Mouse (Mus musculus): ENCODE measurements around the gene Crmp1. TPM values are rescaled to one million over a fixed set of nuclear protein-coding genes. Genes with fewer than 3 reads are reported as not detected.

Gene Crmp1
- polyA plus RNA-seq, 2 experiments = 0.18 to 0.49 TPM

DNA sequence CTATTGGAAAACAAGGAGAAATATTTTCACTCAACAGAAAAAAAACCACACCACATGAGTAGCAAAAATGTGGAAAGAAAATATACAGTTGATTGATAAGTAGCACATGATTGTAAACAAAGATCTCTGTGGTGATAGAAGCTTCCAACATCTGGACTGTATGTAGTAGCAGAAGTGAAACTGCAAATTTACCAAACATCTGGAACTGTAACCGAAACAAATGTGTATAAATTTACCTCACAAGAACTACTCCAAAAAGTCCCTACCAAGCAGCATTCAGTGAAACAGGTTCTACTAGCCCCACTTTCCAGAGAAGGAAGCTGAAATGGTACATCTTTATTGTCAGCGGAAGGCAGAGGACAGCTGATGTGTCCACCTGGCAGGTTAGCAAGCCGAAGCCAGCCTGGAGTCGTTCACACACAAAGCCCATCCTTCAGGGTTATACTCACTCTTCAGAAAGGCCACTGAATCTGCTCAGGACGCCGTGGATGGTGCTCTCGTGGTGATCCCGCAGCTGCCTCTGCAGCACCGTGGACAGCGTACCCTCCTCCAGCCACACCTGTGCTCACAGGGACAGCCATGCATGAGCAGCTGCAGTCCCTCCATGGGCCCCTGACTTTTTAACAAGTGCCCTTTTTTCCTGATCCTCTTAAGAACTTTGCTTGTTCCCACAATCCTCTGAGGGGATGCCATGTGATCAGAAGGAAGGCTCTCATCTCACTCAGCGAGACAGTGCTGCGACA lies 71.4 kb downstream of the Crmp1 start:
- no peaks in the 10 kb centered on the region for H3K9me3 ChIP-seq (ENCODE audit: control insufficient read depth, low read length)
- H3K4me2 ChIP-seq (ENCODE audit: low read depth) = no peak overlapping the region
- no peak for ATAC-seq (ENCODE audit: insufficient read depth)
- H3K27ac ChIP-seq = no peak overlapping the region
- no peaks in the 10 kb centered on the region for H3K4me1 ChIP-seq (replicated peaks; ENCODE audit: control insufficient read depth in 2 of 2, insufficient read depth in 2 of 2, low read length in 1 of 2)
- TF ChIP-seq EP300 (IDR thresholded peaks at IDR 0.05; ENCODE audit: low read depth) (no peak), CTCF (IDR thresholded peaks at IDR 0.05; ENCODE audit: low read depth) (no peak)
- no peaks in the 10 kb centered on the region for H3K27me3 ChIP-seq (ENCODE audit: control insufficient read depth, insufficient read depth, low read length)
- DNase-seq (ENCODE audit: low read depth in 3 of 3, low spot score in 3 of 3) = no peak
- H3K36me3 ChIP-seq (replicated peaks; ENCODE audit: control insufficient read depth, insufficient read depth, low read depth) = no peaks in the 10 kb centered on the region
- H3K4me3 ChIP-seq (ENCODE audit: insufficient read depth in 1 of 2, low read depth in 2 of 2, low read length in 2 of 2) = no peak overlapping the region
- no peak overlapping the region for H3K9ac ChIP-seq (replicated peaks)
- WGBS (ENCODE audit: insufficient replicate concordance) = 65% methylated on average over 12 of the region's 12 CpGs

DNA sequence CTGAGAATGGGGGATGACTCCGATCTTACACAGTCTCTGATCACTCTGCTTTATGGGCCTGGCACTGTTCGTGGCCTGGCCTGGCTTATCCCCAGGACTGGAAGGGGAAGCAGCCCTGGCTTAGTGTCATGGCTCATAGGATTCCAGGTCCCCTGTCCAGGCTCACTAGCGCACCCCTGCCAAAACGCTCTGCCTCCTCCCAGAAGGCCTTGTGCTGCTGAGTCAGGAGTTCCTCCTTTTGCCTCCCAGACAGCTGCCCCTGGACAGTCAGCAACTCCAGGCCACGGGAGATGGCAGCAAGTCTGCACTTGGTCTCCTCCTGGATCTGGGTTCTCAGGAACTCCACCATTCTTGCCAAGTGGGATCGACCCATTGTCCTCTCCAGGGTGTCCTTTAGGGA lies 77.0 kb downstream of the Crmp1 start:
- Histone ChIP-seq H3K9ac (replicated peaks) (no peak overlapping the region), H3K4me1 (replicated peaks; ENCODE audit: control insufficient read depth in 2 of 2, insufficient read depth in 2 of 2, low read length in 1 of 2) (no peaks in the 10 kb centered on the region), H3K9me3 (ENCODE audit: control insufficient read depth, low read length) (no peaks in the 10 kb centered on the region), H3K27me3 (ENCODE audit: control insufficient read depth, insufficient read depth, low read length) (no peaks in the 10 kb centered on the region), H3K4me3 (ENCODE audit: insufficient read depth in 1 of 2, low read depth in 2 of 2, low read length in 2 of 2) (no peak overlapping the region), H3K36me3 (replicated peaks; ENCODE audit: control insufficient read depth, insufficient read depth, low read depth) (no peaks in the 10 kb centered on the region), H3K27ac (no peak overlapping the region), H3K4me2 (ENCODE audit: low read depth) (no peak overlapping the region)
- ATAC-seq (ENCODE audit: insufficient read depth) (no peak), DNase-seq (ENCODE audit: low read depth in 3 of 3, low spot score in 3 of 3) (no peak)
- WGBS (ENCODE audit: insufficient replicate concordance) = 47% methylated on average over 6 of the region's 6 CpGs
- TF ChIP-seq EP300 (IDR thresholded peaks at IDR 0.05; ENCODE audit: low read depth) (no peak), CTCF (IDR thresholded peaks at IDR 0.05; ENCODE audit: low read depth) (no peak)

GRCm38 (mm10) chr5:37320174-37320573 lies 78.4 kb downstream of the Crmp1 start:
- no peak for ATAC-seq (ENCODE audit: insufficient read depth)

DNA sequence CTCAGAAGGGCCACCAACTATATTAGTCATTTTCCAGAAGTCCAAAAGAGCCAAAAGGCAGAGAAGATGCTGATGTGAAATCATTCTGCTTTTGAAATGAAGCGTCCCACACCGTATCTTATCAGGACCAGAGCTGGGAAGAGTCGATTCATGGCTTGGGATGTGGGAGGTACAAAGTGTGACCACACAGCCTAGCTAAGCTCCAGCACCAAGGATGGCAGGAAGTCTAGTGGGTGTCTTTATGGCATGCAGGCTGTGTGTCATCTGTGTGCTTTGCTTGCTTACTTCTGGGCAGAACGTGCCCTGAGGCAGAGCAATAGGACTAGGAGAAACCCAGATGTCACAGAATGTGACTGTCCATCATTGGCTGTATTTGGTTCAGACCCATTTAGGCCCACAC lies 79.0 kb downstream of the Crmp1 start:
- no peak overlapping the region for H3K9ac ChIP-seq (replicated peaks)
- WGBS (ENCODE audit: insufficient replicate concordance) = 70% methylated on average over 4 of the region's 4 CpGs

More at GRCm38 (mm10) chr5:37320174-37320573, 78.4 kb downstream of the Crmp1 start:
- H3K9me3 ChIP-seq (ENCODE audit: control insufficient read depth, low read length) = no peaks in the 10 kb centered on the region
- no peak overlapping the region for H3K4me3 ChIP-seq (ENCODE audit: insufficient read depth in 1 of 2, low read depth in 2 of 2, low read length in 2 of 2)
- no peak overlapping the region for H3K4me2 ChIP-seq (ENCODE audit: low read depth)
- WGBS (ENCODE audit: insufficient replicate concordance) = 46% methylated on average over 3 of the region's 3 CpGs
- TF ChIP-seq EP300 (IDR thresholded peaks at IDR 0.05; ENCODE audit: low read depth) = no peak
- no peak for TF ChIP-seq CTCF (IDR thresholded peaks at IDR 0.05; ENCODE audit: low read depth)
- H3K36me3 ChIP-seq (replicated peaks; ENCODE audit: control insufficient read depth, insufficient read depth, low read depth) = no peaks in the 10 kb centered on the region
- H3K4me1 ChIP-seq (replicated peaks; ENCODE audit: control insufficient read depth in 2 of 2, insufficient read depth in 2 of 2, low read length in 1 of 2) = no peaks in the 10 kb centered on the region
- no peaks in the 10 kb centered on the region for H3K27me3 ChIP-seq (ENCODE audit: control insufficient read depth, insufficient read depth, low read length)
- no peak overlapping the region for H3K9ac ChIP-seq (replicated peaks)
- H3K27ac ChIP-seq = no peak overlapping the region
- no peak for DNase-seq (ENCODE audit: low read depth in 3 of 3, low spot score in 3 of 3)

GRCm38 (mm10) chr5:37326675-37327074 lies 84.9 kb downstream of the Crmp1 start:
- DNase-seq (ENCODE audit: low read depth in 3 of 3, low spot score in 3 of 3) = no peak
- no peak for TF ChIP-seq CTCF (IDR thresholded peaks at IDR 0.05; ENCODE audit: low read depth)
- no peak for TF ChIP-seq EP300 (IDR thresholded peaks at IDR 0.05; ENCODE audit: low read depth)
- Histone ChIP-seq H3K4me1 (replicated peaks; ENCODE audit: control insufficient read depth in 2 of 2, insufficient read depth in 2 of 2, low read length in 1 of 2) (no peaks in the 10 kb centered on the region), H3K27me3 (ENCODE audit: control insufficient read depth, insufficient read depth, low read length) (no peaks in the 10 kb centered on the region), H3K9me3 (ENCODE audit: control insufficient read depth, low read length) (no peaks in the 10 kb centered on the region), H3K4me2 (ENCODE audit: low read depth) (no peak overlapping the region), H3K36me3 (replicated peaks; ENCODE audit: control insufficient read depth, insufficient read depth, low read depth) (no peaks in the 10 kb centered on the region), H3K27ac (no peak overlapping the region), H3K4me3 (ENCODE audit: insufficient read depth in 1 of 2, low read depth in 2 of 2, low read length in 2 of 2) (no peak overlapping the region), H3K9ac (replicated peaks) (no peak overlapping the region)
- WGBS (ENCODE audit: insufficient replicate concordance) = 58% methylated on average over 6 of the region's 6 CpGs
- no peak for ATAC-seq (ENCODE audit: insufficient read depth)

More for the DNA sequence above, 79.0 kb downstream of the Crmp1 start:
- no peak overlapping the region for H3K4me3 ChIP-seq (ENCODE audit: insufficient read depth in 1 of 2, low read depth in 2 of 2, low read length in 2 of 2)
- no peaks in the 10 kb centered on the region for H3K36me3 ChIP-seq (replicated peaks; ENCODE audit: control insufficient read depth, insufficient read depth, low read depth)
- H3K4me1 ChIP-seq (replicated peaks; ENCODE audit: control insufficient read depth in 2 of 2, insufficient read depth in 2 of 2, low read length in 1 of 2) = no peaks in the 10 kb centered on the region
- no peaks in the 10 kb centered on the region for H3K9me3 ChIP-seq (ENCODE audit: control insufficient read depth, low read length)
- no peak overlapping the region for H3K27ac ChIP-seq
- no peaks in the 10 kb centered on the region for H3K27me3 ChIP-seq (ENCODE audit: control insufficient read depth, insufficient read depth, low read length)
- TF ChIP-seq CTCF (IDR thresholded peaks at IDR 0.05; ENCODE audit: low read depth) (no peak), EP300 (IDR thresholded peaks at IDR 0.05; ENCODE audit: low read depth) (no peak)
- DNase-seq (ENCODE audit: low read depth in 3 of 3, low spot score in 3 of 3) (no peak), ATAC-seq (ENCODE audit: insufficient read depth) (no peak)
- no peak overlapping the region for H3K4me2 ChIP-seq (ENCODE audit: low read depth)
